Mouse (Mus musculus): ENCODE results near the gene Usp5. TPM values are rescaled to one million over a fixed set of nuclear protein-coding genes. Genes with fewer than 3 reads are reported as not detected.

Gene Usp5
- total RNA-seq, 2 experiments from 2014 or later, result 35.6 to 41.2 TPM

Other genes with a start within 250 kb of the Usp5 start
- gene C1s2, start 193.4 kb downstream of the Usp5 start, total RNA-seq (2015; ENCODE audit: low replicate concordance), result not detected in 2 replicates
- gene C1s2, start 193.4 kb downstream of the Usp5 start, total RNA-seq (2017; ENCODE audit: low replicate concordance), result not detected in 2 replicates
- 452 and 538 TPM in 2 replicates for gene Lpcat3, start 166.5 kb downstream of the Usp5 start, total RNA-seq (2015; ENCODE audit: low replicate concordance)
- gene Lpcat3, start 166.5 kb downstream of the Usp5 start, total RNA-seq (2017; ENCODE audit: low replicate concordance), result 191 and 249 TPM in 2 replicates
- 103 and 153 TPM in 2 replicates for gene Emg1, start 117.3 kb downstream of the Usp5 start, total RNA-seq (2015; ENCODE audit: low replicate concordance)
- gene Emg1, start 117.3 kb downstream of the Usp5 start, total RNA-seq (2017; ENCODE audit: low replicate concordance), result 69.4 and 86.4 TPM in 2 replicates
- 61.2 and 143 TPM in 2 replicates for gene Phb2, start 117.1 kb downstream of the Usp5 start, total RNA-seq (2015; ENCODE audit: low replicate concordance)
- 76.0 and 79.9 TPM in 2 replicates for gene Phb2, start 117.1 kb downstream of the Usp5 start, total RNA-seq (2017; ENCODE audit: low replicate concordance)
- gene Ptpn6, start 90.8 kb downstream of the Usp5 start, total RNA-seq (2015; ENCODE audit: low replicate concordance), result 39.3 and 91.8 TPM in 2 replicates
- 91.8 and 94.2 TPM in 2 replicates for gene Ptpn6, start 90.8 kb downstream of the Usp5 start, total RNA-seq (2017; ENCODE audit: low replicate concordance)
- gene Grcc10, start 88.1 kb downstream of the Usp5 start, total RNA-seq (2015; ENCODE audit: low replicate concordance), result 26.0 and 63.4 TPM in 2 replicates
- 21.9 and 23.3 TPM in 2 replicates for gene Grcc10, start 88.1 kb downstream of the Usp5 start, total RNA-seq (2017; ENCODE audit: low replicate concordance)
- not detected in 2 replicates for gene Gm45234, start 73.5 kb downstream of the Usp5 start, total RNA-seq (2015; ENCODE audit: low replicate concordance)
- gene Gm45234, start 73.5 kb downstream of the Usp5 start, total RNA-seq (2017; ENCODE audit: low replicate concordance), result not detected in 2 replicates
- gene Atn1, start 73.0 kb downstream of the Usp5 start, total RNA-seq (2015; ENCODE audit: low replicate concordance), result 9.4 and 13.8 TPM in 2 replicates
- 0.15 and 0.51 TPM in 2 replicates for gene Atn1, start 73.0 kb downstream of the Usp5 start, total RNA-seq (2017; ENCODE audit: low replicate concordance)
- gene Eno2, start 59.8 kb downstream of the Usp5 start, total RNA-seq (2015; ENCODE audit: low replicate concordance), result not detected in 2 replicates
- not detected in 2 replicates for gene Eno2, start 59.8 kb downstream of the Usp5 start, total RNA-seq (2017; ENCODE audit: low replicate concordance)
- not detected in 2 replicates for gene Lrrc23, start 49.8 kb downstream of the Usp5 start, total RNA-seq (2015; ENCODE audit: low replicate concordance)
- gene Lrrc23, start 49.8 kb downstream of the Usp5 start, total RNA-seq (2017; ENCODE audit: low replicate concordance), result not detected in 2 replicates
- 3.4 and 9.7 TPM in 2 replicates for gene Spsb2, start 20.8 kb downstream of the Usp5 start, total RNA-seq (2015; ENCODE audit: low replicate concordance)
- 7.6 and 8.2 TPM in 2 replicates for gene Spsb2, start 20.8 kb downstream of the Usp5 start, total RNA-seq (2017; ENCODE audit: low replicate concordance)
- 19.1 and 64.1 TPM in 2 replicates for gene Tpi1, start 15.2 kb downstream of the Usp5 start, total RNA-seq (2015; ENCODE audit: low replicate concordance)
- gene Tpi1, start 15.2 kb downstream of the Usp5 start, total RNA-seq (2017; ENCODE audit: low replicate concordance), result 17.7 and 17.9 TPM in 2 replicates
- gene Cdca3, start 63 bp upstream of the Usp5 start, total RNA-seq (2015; ENCODE audit: low replicate concordance), result 529 and 565 TPM in 2 replicates
- gene Cdca3, start 63 bp upstream of the Usp5 start, total RNA-seq (2017; ENCODE audit: low replicate concordance), result 409 and 459 TPM in 2 replicates
- not detected in 2 replicates for gene Gnb3, start 10.8 kb upstream of the Usp5 start, total RNA-seq (2015; ENCODE audit: low replicate concordance)
- not detected in 2 replicates for gene Gnb3, start 10.8 kb upstream of the Usp5 start, total RNA-seq (2017; ENCODE audit: low replicate concordance)
- 1.1 and 2.5 TPM in 2 replicates for gene P3h3, start 28.3 kb upstream of the Usp5 start, total RNA-seq (2015; ENCODE audit: low replicate concordance)
- 0.83 and 3.0 TPM in 2 replicates for gene P3h3, start 28.3 kb upstream of the Usp5 start, total RNA-seq (2017; ENCODE audit: low replicate concordance)
- gene Gpr162, start 34.5 kb upstream of the Usp5 start, total RNA-seq (2015; ENCODE audit: low replicate concordance), result not detected in 2 replicates
- gene Gpr162, start 34.5 kb upstream of the Usp5 start, total RNA-seq (2017; ENCODE audit: low replicate concordance), result not detected in 2 replicates
- 4.3 and 12.2 TPM in 2 replicates for gene Cd4, start 58.7 kb upstream of the Usp5 start, total RNA-seq (2015; ENCODE audit: low replicate concordance)
- 5.0 and 6.8 TPM in 2 replicates for gene Cd4, start 58.7 kb upstream of the Usp5 start, total RNA-seq (2017; ENCODE audit: low replicate concordance)
- 1.8 TPM in 1 of 2 replicates, not detected in the other for gene Lag3, start 82.2 kb upstream of the Usp5 start, total RNA-seq (2015; ENCODE audit: low replicate concordance)
- gene Lag3, start 82.2 kb upstream of the Usp5 start, total RNA-seq (2017; ENCODE audit: low replicate concordance), result 0.90 TPM in 1 of 2 replicates, not detected in the other
- 15.5 and 20.5 TPM in 2 replicates for gene Ptms, start 90.6 kb upstream of the Usp5 start, total RNA-seq (2015; ENCODE audit: low replicate concordance)
- 7.9 and 18.6 TPM in 2 replicates for gene Ptms, start 90.6 kb upstream of the Usp5 start, total RNA-seq (2017; ENCODE audit: low replicate concordance)
- gene Mlf2, start 101.9 kb upstream of the Usp5 start, total RNA-seq (2015; ENCODE audit: low replicate concordance), result 44.0 and 45.3 TPM in 2 replicates
- 18.5 and 42.2 TPM in 2 replicates for gene Mlf2, start 101.9 kb upstream of the Usp5 start, total RNA-seq (2017; ENCODE audit: low replicate concordance)
- 14.3 and 17.3 TPM in 2 replicates for gene Cops7a, start 136.1 kb upstream of the Usp5 start, total RNA-seq (2015; ENCODE audit: low replicate concordance)
- 4.1 and 4.9 TPM in 2 replicates for gene Cops7a, start 136.1 kb upstream of the Usp5 start, total RNA-seq (2017; ENCODE audit: low replicate concordance)
- not detected in 2 replicates for gene Pianp, start 167.2 kb upstream of the Usp5 start, total RNA-seq (2015; ENCODE audit: low replicate concordance)
- not detected in 2 replicates for gene Pianp, start 167.2 kb upstream of the Usp5 start, total RNA-seq (2017; ENCODE audit: low replicate concordance)
- 49.4 and 54.1 TPM in 2 replicates for gene Zfp384, start 179.7 kb upstream of the Usp5 start, total RNA-seq (2015; ENCODE audit: low replicate concordance)
- 25.8 and 41.2 TPM in 2 replicates for gene Zfp384, start 179.7 kb upstream of the Usp5 start, total RNA-seq (2017; ENCODE audit: low replicate concordance)
- 5.0 and 5.4 TPM in 2 replicates for gene Ing4, start 210.3 kb upstream of the Usp5 start, total RNA-seq (2015; ENCODE audit: low replicate concordance)
- 59.6 and 60.0 TPM in 2 replicates for gene Ing4, start 210.3 kb upstream of the Usp5 start, total RNA-seq (2017; ENCODE audit: low replicate concordance)
- 4.3 and 9.6 TPM in 2 replicates for gene Acrbp, start 220.2 kb upstream of the Usp5 start, total RNA-seq (2015; ENCODE audit: low replicate concordance)
- 0.68 and 9.4 TPM in 2 replicates for gene Acrbp, start 220.2 kb upstream of the Usp5 start, total RNA-seq (2017; ENCODE audit: low replicate concordance)
- gene Lpar5, start 238.4 kb upstream of the Usp5 start, total RNA-seq (2015; ENCODE audit: low replicate concordance), result 3.6 and 10.9 TPM in 2 replicates
- gene Lpar5, start 238.4 kb upstream of the Usp5 start, total RNA-seq (2017; ENCODE audit: low replicate concordance), result not detected in 2 replicates